Mouse (Mus musculus) testis, postnatal 10 days (tissue): ENCODE data around the gene Sugct.
A peak's percentile ranks its signal among the peaks of the same experiment; 100 is the strongest.

ENCODE experiments used
- DNase-seq: peaks from one replicate; pipeline ENCODE4 v3.0.0; 2021; ENCODE audit warnings: low spot score

The Sugct gene

DNA sequence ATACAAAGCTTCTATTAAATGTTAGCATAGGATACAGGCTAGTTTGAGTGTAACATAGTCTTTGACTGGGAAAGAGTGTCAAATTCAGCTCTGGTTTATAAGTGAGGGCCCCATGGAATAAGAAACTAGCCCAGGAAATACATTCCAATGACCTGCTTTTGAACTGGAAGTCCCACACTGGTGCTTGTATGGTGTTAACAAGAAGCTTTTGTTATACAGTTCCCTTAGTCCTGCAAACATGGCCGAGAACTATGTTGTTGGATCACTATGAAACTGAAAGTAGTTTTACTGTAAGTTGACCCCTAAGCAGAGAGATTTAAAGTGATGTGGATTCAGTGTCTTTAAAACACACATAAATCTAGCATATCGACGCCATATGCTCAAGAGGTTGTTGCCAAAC is 657.5 kb downstream of the Sugct start:
- DNase-seq, result no peak

DNA sequence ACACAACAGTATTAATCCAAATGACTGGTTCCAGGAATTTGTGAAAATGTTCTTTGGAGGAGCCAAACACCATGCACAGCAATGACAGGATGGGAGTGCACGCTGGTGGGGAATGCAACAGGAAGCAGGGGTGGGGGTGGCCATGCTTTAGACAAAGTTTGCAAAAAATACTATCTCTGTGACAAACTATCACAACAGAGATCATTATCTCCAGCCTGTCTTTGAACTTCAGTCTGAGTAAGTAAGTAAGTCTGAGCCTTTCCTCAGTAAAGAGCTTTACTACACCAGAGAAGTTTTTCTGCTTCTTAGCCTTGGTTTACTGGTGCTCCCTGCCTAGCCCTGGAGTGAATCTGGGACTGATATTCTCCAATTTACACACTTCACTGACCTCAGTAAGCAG is 664.6 kb downstream of the Sugct start:
- no peak for DNase-seq

DNA sequence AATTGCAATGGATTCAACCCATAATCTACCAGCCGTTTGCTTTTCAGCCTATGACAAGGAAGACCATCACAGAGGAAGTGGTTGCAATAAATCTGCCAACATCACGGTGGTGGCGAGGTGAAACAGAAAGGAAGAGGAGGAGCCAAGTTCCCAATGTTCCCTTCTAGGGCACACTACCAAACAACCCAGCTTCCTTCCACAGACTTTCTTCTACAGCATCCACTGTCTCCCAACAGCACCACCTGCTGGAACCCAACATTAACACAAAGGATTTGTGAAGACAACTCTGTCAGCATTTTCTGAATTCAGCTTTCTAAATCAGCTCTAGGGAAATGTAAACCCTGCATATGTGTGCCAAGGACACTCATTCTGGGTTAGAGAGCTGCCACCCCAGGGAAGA is 666.8 kb downstream of the Sugct start:
- peak; percentile 79 for DNase-seq

DNA sequence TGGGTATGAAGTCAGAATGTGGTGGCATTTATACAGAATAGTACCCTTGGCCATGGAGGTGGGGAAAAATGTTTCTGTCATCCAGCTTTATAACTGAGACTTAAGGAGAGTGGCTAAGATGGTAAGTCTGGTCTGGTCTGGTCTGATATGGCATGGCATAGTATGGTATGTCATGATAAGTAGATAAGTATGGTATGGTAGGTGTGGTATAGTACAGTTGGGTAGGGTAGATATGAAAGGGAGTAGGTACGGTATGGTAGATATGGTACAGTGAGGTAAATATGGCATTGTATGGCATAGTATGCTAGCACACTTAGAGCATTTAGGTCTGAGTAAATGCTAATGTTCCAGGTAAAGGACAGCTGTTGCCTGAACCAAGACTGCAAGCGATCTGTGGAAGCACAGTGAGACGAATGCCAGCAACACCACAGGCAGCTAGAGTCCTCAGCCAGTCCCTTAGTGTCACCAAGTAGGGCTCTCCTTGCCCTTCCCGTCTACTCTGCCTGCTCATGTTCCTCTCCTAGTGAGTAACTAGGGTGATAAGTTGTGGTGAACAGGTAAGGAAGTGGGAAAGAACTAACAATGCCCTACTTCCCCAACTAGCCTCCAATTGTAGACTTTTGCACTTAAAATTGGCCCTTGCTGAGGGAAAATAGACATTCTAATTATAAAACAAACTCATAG is 667.4 kb downstream of the Sugct start:
- no peak for DNase-seq

DNA sequence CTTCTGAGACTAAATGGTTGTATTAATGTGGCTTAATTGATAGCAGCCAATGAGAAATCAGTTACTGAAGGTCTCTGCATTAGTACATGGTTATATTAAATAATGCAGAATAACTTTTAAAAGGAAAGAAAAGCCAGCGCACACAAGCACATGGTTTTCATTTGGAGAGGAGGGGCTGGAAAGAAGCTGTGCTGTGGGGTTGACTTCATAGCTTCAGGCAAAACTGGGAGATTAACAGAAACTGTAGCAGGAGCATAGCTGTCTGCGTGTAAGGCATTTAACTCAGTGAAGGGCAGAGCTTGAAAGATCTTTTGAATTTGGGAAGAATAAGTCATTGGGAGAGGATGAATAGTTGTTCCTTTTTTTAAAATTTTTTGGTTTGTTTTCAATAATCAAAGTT is 668.4 kb downstream of the Sugct start:
- no peak for DNase-seq

DNA sequence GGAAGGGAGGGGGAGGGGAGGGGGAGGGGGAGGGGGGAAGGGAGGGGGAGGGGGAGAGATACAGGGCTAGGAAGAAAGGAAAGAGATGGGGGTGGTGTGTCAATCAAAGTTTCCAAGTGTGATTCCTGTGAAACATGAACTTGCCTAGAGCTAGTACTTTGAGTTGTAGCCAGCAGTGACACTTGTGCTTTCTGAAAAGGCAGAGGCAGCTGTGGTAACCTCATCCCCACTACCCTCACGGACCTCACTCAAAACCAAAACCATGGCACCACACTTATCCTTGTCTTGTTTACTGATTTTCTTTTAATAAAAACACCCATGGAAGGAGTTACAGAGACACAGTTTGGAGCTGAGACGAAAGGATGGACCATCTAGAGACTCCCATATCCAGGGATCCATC is 698.9 kb downstream of the Sugct start:
- DNase-seq, result no peak

DNA sequence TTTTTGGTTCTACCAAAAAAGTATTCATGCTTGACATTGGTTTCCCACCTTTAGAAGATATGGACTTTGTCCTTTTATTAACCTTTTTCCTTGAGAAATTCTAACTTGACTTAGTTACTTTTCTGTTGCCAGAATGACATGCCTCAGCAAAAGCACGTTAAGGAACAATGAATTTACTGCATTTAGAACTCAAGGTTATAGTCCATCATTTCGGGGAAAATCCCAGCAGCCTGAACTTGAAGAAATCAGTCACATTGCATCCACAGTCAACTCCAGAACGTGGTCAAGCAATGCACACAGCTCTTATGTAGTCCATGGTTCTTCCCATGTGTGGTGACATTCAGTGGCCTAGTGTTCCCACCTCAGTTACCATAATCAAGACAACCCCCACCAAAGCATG is 700.0 kb downstream of the Sugct start:
- no peak for DNase-seq

DNA sequence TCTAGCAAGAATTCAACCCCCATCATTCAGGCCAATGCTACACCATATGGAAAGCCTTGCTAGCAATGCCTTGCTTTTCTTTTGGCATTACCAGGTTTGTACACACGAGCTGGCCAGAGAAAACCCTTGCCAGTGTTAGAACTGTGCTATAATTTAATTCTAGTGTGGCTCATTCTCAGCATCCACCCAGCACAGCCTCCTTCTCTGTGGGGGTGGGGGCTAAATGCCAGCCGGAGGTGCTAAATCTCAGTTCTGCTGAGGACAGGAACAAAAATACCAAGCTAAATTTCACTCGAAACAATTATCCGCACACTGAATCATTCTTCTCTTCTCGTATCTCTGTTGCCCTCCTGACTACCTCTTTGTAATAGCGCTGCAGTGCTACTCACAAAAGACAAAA is 717.6 kb downstream of the Sugct start:
- DNase-seq, result no peak

DNA sequence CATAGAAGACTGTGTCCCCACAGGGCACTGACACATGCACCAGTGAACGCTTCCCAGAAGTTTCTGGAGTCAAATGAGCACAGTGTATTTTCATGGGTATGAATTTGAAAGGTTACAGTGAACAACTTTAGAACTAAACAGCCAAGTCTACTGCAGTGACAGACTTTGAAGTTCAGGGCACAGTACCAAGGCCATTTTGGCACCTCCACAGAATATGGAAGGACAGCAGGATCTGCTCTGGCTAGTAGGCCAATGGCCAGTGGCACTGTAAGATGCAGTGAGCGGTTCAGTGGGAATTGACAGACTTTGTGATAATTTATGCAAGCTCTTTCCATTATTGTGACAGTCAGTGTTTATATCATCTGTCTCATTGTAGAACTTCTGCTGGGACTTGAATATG is 724.1 kb downstream of the Sugct start:
- DNase-seq, result no peak

DNA sequence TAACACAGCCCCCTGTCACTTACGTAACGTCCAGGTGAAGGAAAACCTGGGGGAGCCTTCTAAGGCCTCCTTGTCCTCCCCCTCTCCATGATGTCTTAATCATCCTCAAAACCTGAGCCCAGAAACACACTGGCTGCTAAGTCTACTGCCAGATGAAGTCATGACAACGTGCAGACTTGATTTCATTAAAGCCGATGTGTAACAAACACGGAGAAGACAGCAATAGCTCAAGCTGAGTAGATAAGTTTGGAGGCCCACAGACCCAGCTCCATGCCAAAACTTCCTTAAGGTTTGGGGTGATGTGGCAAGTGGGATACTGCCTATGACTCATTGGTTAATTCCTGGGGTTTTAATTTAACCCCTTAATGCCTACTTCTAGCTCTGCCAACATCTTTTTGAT is 726.4 kb downstream of the Sugct start:
- no peak for DNase-seq

DNA sequence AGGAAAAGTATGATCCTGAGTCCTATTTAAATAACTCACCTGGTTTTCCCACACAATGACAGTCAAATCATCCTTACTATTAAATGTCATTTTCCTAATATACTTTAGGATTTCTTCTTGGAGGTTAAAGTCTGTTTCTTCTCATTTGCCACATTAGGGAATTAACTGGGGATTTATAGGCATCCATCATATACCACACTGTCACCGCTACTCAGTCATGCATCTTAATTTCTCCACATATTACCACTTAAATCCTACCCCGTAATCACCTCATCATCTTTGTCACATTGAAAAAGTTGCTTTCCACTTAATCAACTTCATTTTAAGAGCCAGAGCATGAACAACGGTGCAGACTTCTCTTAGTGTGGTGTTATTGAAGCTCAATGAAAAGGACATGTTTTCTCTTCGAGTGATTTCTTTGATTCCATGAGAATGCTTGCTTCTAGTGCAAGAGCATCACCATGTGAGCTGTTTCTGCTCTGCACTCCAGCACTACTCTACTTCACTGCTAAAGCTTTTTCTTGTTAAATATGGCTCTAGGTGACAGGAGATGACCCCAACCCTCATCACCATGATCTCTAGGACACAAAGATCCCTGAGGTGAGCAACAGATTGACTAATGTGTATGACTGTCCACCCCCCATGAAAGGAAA is 730.4 kb downstream of the Sugct start:
- DNase-seq, result no peak

DNA sequence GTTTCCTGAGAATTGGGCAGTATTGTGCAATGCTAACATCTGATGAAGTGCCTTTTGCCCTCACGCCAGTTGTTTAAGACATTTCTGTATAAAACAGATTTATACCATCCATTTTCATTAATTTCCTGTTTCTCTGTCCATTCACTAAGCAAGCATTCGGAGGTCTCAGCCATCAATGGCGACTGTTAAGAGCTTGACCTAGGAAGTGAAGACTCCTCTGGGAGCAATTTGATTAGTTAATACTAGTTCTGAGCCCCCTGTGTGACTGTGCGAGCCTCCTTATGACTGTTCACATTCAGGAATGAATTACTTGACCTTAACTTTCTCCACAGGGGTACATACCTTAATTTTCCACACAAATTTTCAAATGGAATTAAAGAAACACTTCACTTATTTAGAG is 743.3 kb downstream of the Sugct start:
- DNase-seq, result no peak

DNA sequence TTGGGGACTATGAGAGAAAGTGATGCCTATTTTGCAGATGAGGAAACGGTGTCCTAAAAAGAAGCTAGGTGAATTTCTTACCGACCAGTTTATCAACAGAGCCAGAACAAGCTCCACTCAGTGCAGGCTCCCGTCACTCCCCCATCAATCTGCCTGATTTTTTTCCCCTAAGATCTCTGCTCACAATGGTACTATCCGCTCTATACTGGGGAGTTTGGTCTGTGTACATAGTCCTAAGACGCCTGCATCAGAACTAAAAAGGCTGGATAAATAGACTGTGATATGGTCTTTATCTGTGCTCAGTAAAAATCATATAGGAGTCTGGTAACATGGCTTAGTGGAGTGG is 755.9 kb downstream of the Sugct start:
- no peak for DNase-seq

DNA sequence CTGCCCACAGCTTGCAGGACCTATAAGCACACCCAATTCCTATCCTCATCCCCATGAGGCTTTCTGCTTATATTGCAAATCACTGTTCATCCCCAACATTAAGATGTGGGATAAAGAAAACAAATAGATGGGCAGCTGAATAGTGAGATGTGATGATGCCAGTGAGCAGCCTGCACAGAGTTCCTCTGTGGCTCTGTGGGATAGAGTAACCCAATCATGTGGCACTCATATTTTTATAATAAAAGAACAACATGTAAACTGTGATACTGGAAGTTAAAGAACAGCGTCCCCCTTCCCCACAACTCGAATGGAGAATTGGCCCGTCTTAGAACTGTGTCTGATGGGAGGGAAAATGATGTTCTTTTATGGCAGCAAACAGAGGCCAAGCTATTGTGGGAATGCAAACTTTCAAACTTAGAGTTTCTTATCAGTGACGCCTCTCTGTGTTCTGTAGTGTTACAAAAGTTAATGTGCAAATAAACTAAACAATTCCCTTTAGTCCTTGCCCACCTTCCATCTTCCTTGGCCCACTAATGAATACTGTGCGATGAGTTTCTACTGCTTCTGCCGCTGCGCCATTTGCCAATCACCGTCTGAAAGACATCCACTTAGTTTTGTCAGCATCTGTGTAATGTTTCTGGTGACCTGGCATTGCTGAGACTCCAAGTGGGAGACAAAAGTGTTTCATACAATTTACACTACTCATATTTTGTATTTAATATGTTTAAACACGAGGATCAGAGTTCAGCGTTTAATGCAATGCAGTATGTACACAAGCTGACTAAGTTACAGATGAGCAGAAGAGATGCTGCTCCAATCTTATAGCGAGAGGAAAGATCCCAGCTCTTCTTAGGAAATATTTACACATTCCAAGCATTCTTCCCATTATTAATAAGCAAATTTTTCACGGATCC is 756.5 kb downstream of the Sugct start:
- DNase-seq, result no peak

DNA sequence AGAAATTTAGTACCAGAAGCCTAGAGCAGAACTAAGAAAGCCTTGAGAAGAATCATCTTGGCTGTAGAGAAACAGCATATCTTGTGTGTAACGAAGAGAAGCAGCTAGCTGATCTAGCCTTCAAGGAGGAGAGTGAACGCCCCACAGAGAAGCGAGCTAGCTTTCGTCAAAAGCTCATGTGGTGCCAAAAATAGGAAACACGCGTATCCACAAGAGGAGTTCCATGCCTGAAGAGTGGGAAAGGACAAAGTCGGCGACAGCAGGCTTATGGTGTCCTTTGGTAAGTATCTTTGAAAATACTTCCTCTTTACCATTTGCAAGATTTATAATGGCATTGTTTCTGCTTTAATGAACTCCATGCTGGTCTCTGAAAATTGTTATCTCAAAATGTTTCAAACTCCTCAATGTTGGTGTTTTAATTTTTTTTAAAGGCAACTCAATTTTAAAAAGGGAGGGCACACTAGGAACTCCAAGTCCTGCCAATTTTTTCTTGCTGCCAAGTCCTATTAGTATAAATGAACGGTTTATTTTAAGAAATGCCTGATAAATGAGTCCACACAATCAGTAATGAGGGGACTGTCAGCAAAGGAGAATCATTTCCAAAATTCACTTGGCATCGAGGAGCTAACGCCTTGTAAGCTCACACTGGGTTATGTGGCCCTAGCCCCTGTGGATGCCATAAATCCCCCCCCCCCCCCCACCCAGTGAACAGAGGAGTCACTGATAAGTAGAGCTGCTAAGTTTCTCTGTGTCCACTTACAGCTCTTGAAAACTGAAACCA is 757.7 kb downstream of the Sugct start:
- peak; percentile 50 for DNase-seq

DNA sequence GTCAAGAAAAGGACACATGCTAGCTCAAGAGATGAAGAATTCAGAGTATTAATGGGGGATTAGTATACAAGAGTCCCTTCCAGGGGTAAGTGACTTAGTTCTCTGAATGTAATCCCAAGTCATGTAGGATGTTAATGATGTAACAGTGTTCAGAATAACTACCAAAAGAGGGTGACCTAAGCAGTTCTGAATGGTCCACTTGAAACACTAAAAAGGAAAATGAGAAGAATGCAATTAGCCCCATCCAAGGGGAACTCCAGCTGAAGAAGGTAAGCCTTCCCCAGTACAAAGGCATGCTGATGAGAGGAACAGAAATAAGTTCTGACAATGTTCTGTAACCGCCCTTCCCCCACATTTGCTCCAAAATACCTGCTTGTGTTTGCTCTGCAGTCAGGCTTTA is 760.3 kb downstream of the Sugct start:
- DNase-seq, result no peak

DNA sequence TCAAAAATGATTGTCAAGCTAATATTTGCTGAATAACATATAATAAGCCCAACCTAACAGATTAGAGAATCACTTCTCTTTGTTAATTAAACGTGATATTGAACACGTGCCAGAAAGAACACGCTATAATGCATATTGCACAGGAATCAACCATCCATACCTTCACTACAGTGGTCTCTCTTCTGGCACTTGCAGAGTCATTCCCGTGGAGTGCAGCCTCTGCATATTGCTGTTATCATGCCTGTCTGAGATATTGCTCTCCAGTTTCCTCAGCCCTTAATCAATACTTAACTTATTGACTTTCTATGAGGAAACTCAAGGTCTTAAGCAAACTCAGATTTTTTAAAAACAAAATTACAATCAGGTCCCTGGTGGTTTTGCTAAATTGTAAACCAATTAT is 761.8 kb downstream of the Sugct start:
- DNase-seq, result no peak

DNA sequence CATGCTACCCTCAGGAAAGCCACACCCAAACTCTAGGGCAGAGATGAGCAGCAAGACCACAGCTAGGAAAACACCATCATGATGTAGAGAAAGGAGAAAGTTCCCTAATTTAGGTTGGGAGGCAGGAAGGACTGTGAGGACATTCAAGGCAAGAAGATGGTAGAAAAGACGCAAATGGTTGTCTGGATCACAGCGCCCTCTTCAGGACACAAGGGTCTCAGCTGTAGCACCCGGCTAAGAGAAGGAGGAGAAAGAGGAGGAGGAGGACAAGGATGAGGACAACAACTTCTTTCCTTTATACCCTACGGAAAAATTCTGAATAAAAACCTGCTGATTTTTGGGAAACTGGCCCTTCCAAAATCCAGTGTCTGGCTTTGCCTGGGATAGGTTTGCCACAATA is 774.0 kb downstream of the Sugct start:
- peak; percentile 44 for DNase-seq

DNA sequence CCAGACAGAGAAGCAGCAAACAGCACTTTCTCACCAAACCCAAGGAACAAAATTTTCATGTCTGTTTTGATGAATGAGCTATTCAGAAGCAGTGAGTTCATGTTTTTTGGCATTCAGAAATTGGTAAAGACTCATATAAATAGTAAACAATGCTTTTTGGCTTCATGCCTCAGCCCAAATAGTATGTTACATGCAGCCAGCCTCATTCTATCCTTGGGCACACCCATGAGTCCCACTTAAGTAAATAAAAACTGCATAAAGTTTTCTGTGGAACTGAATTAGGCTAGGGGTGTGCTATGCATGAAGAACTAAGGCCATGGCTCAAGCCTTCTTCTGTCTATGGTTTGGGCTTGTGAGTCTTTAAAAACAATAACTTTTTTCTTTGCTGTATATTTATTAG is 779.7 kb downstream of the Sugct start:
- no peak for DNase-seq

DNA sequence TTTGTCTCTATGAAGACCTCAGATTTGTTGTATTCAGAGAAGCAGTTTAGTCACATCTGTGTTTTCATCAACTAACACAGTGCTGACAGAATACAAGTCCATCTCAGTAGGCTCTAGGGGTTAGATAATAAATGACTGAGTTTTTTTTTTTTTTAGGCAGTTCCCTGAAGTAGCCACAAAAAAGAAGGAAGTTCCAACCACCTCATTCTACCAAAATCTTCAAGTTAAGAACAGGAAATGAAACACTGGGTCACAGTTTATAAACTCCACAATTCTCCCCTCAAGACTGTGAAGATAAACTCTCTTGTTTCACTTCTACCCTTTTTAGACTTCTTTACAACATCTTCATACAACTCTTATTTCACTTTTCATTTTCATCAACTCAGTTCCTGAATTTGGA is 783.1 kb downstream of the Sugct start:
- DNase-seq, result no peak

DNA sequence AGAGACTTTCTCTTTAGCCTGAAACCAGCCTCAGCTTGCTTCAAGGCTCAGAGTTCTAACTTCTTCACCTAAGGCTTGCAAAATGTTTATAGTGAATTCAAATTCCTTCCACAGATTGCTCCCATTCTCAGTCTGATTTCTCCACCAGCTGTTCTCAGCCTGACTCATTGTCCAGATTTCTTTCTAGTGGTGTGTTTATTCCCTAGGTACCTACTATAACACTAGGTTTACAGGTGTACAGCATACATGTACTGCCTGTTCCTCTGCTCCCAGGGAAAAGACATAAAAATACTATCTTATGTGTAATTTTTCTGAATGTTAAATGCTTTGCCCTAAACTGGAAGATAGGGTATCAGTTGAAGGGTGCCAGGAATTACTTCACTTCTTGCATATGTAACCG is 788.4 kb downstream of the Sugct start:
- DNase-seq, result no peak

DNA sequence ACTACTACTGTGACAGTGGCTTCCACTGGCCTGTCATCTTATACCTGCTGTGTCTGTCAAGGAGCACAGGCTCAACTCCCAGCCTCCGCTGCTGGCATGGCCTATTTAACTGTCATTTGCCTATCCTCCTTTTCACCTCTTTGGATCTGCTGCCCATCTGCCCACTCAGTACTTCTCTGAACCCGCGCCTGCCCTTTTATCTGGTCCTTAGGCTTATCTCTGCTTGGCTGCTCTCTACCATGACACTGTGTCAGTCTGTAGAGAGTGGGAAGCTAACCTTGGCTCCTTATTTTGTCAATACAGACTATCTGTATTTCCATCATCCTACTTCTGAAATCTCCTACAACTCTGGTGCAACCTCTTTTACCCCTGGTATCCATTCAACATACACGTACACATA is 793.9 kb downstream of the Sugct start:
- DNase-seq, result no peak
